Mouse (Mus musculus) MEL (cell line): ENCODE results near the gene Ecm2.

Source experiments
- CTCF ChIP-seq, 3 experiments: IDR thresholded peaks in 2 of 3; conservative IDR thresholded peaks in 1 of 3; 2 replicates each; pipeline ENCODE4 v1.5.1; 2011 to 2012; ENCODE audit warnings: low read length in 3 of 3, low read depth in 2 of 3, mild to moderate bottlenecking in 2 of 3, improper control_type of control experiment in 1 of 3, inconsistent platforms in 1 of 3, mixed read lengths in 1 of 3, moderate library complexity in 1 of 3; ENCODE audit not compliant: control insufficient read depth in 1 of 3, insufficient read depth in 1 of 3, poor library complexity in 1 of 3, severe bottlenecking in 1 of 3
- MAX ChIP-seq: IDR thresholded peaks from 2 replicates; pipeline ENCODE4 v1.6.1; 2011; ENCODE audit warnings: low read length, improper control_type of control experiment
- MXI1 ChIP-seq: IDR thresholded peaks from 2 replicates; pipeline ENCODE4 v1.6.1; 2011; ENCODE audit warnings: mild to moderate bottlenecking, low read depth, low read length, improper control_type of control experiment
- MYB ChIP-seq: IDR thresholded peaks from 2 replicates; pipeline ENCODE4 v1.6.1; 2011; ENCODE audit warnings: mild to moderate bottlenecking, low read depth, low read length, improper control_type of control experiment
- MYC ChIP-seq: IDR thresholded peaks from 2 replicates; pipeline ENCODE4 v1.6.1; 2011; ENCODE audit warnings: low read depth, mild to moderate bottlenecking, low read length, improper control_type of control experiment, moderate library complexity
- NRF1 ChIP-seq: IDR thresholded peaks from 2 replicates; pipeline ENCODE4 v1.6.1; 2014; ENCODE audit warnings: low read depth, mild to moderate bottlenecking, inconsistent platforms, low read length, improper control_type of control experiment, moderate library complexity; ENCODE audit not compliant: poor library complexity, insufficient read depth, severe bottlenecking
- POLR2A ChIP-seq, 2 experiments: IDR thresholded peaks; 2 replicates each; pipeline ENCODE4 v1.6.1; 2011 to 2012; ENCODE audit warnings: low read length in 2 of 2, mild to moderate bottlenecking in 2 of 2, control low read depth in 1 of 2, improper control_type of control experiment in 1 of 2, low read depth in 1 of 2, moderate library complexity in 1 of 2; ENCODE audit not compliant: control insufficient read depth in 1 of 2, insufficient read depth in 1 of 2, poor library complexity in 1 of 2
- TBP ChIP-seq: IDR thresholded peaks from 2 replicates; pipeline ENCODE4 v1.8.0; 2011; ENCODE audit warnings: low read depth, low read length, improper control_type of control experiment
- ZKSCAN1 ChIP-seq: IDR thresholded peaks from 2 replicates; pipeline ENCODE4 v1.6.1; 2012; ENCODE audit warnings: low read depth, mild to moderate bottlenecking, inconsistent platforms, low read length, improper control_type of control experiment, moderate library complexity

- TF ChIP-seq MXI1 (no peak), MYC (no peak), CTCF (IDR thresholded peaks at IDR 0.05 in 2 of 3, conservative IDR thresholded peaks at IDR 0.05 in 1 of 3; ENCODE audit: control insufficient read depth in 1 of 3, insufficient read depth in 1 of 3, low read depth in 2 of 3, low read length in 3 of 3, poor library complexity in 1 of 3, severe bottlenecking in 1 of 3) (no peak), MAX (no peak), TBP (no peak), POLR2A (IDR thresholded peaks at IDR 0.05; ENCODE audit: control insufficient read depth in 1 of 2, insufficient read depth in 1 of 2, low read depth in 1 of 2, low read length in 2 of 2, poor library complexity in 1 of 2) (no peak), MYB (no peak), NRF1 (no peak), ZKSCAN1 (no peak)
Measured at GRCm38 (mm10) chr13:49570371-49570770, 65.8 kb downstream of the Ecm2 start.
